Mouse (Mus musculus): ENCODE data around the gene Dct. TPM values are rescaled to one million over a fixed set of nuclear protein-coding genes. Genes with fewer than 3 reads are reported as not detected.

The Dct gene
- 3.1 and 4.9 TPM in 2 replicates for polyA plus RNA-seq (2014; fragmentation: Nextera tagmentation; extraction: Ambion mirVana)

GRCm38 (mm10) chr14:118051975-118052630, at the start of gene Dct:
Gene Dct, minus strand, starts transcription at chr14:118052244.
- H3K9ac ChIP-seq (ENCODE audit: low read depth, low read length), result no peak within 1 kb of the TSS
- H3K9me3 ChIP-seq (ENCODE audit: control insufficient read depth, low read length), result no peaks in the 10 kb centered on the region
- peak; percentile 92 for ATAC-seq (ENCODE audit: low FRiP score)
- peak; percentile 35 for DNase-seq (ENCODE audit: low spot score)
- WGBS, result 41% methylated on average over 11 of the region's 13 CpGs
- H3K4me3 ChIP-seq (ENCODE audit: low read depth, low read length), result no peak within 1 kb of the TSS
- H3K4me2 ChIP-seq (replicated peaks; ENCODE audit: low read depth, low read length), result no peak within 1 kb of the TSS
- H3K36me3 ChIP-seq (ENCODE audit: control insufficient read depth, insufficient read depth, low read length), result no peaks in the 10 kb centered on the region
- peaks cover 3% of the 10 kb centered on the region; the same call in 1 of the 2 replicates for H3K4me1 ChIP-seq (replicated peaks; ENCODE audit: control insufficient read depth, insufficient read depth, low read length)
- H3K27ac ChIP-seq (ENCODE audit: low read depth, low read length), result no peak within 1 kb of the TSS
- peaks cover 9% of the 10 kb centered on the region; the same call in 1 of the 2 replicates for H3K27me3 ChIP-seq (ENCODE audit: control insufficient read depth, insufficient read depth, low read length)

DNA sequence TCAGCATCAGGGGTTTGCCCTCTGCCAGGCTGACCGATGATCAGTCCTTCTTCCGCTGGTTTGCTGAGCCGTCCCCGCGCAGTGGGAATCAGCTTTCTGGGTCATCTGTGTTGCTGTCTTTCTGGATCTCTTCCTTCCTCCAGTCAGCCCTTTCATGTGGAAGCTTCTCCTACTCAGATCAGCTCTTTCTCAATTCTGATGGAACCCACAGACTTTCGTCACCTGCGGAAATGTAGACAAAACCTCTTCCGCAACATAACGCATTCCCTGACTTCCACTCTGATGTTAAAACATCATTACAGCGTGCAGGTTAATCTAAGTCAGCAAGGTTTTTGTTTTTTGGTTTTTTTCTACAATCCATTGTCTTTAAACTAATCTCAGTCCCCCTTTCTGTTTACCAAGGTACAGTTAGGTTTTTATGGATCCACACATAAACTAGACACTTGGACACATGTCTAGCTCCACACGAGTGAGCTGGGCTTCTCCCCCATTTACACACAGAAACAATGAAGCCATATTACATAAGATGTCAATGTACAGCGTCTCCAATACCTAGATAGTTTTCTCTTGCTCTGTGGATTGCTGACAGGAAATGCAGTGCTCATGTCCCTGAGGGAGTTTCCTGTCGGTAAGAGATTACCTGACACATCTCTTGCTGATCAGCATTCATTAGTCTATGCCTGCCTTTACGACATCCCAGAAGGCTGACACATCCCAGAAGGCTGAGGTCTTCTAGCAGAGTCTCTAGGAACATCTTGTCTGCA, 49.4 kb upstream of the Dct start:
- Histone ChIP-seq H3K36me3 (ENCODE audit: control insufficient read depth, insufficient read depth, low read length) (no peaks in the 10 kb centered on the region), H3K4me3 (ENCODE audit: low read depth, low read length) (no peak overlapping the region), H3K9me3 (ENCODE audit: control insufficient read depth, low read length) (no peaks in the 10 kb centered on the region), H3K9ac (ENCODE audit: low read depth, low read length) (no peak overlapping the region), H3K27me3 (ENCODE audit: control insufficient read depth, insufficient read depth, low read length) (no peaks in the 10 kb centered on the region), H3K4me1 (replicated peaks; ENCODE audit: control insufficient read depth, insufficient read depth, low read length) (no peaks in the 10 kb centered on the region), H3K27ac (ENCODE audit: low read depth, low read length) (no peak overlapping the region), H3K4me2 (replicated peaks; ENCODE audit: low read depth, low read length) (no peak overlapping the region)
- WGBS, result 84% methylated on average over 14 of the region's 14 CpGs
- DNase-seq (ENCODE audit: low spot score) (no peak), ATAC-seq (ENCODE audit: low FRiP score) (no peak)

- H3K27ac ChIP-seq (ENCODE audit: low read depth, low read length), result no peak overlapping the region
- H3K9ac ChIP-seq (ENCODE audit: low read depth, low read length), result no peak overlapping the region
- no peaks in the 10 kb centered on the region for H3K36me3 ChIP-seq (ENCODE audit: control insufficient read depth, insufficient read depth, low read length)
- DNase-seq (ENCODE audit: low spot score), result no peak
- H3K4me1 ChIP-seq (replicated peaks; ENCODE audit: control insufficient read depth, insufficient read depth, low read length), result no peaks in the 10 kb centered on the region
- WGBS, result 79% methylated on average over 2 of the region's 2 CpGs
- no peak for ATAC-seq (ENCODE audit: low FRiP score)
- H3K27me3 ChIP-seq (ENCODE audit: control insufficient read depth, insufficient read depth, low read length), result no peaks in the 10 kb centered on the region
- H3K4me2 ChIP-seq (replicated peaks; ENCODE audit: low read depth, low read length), result no peak overlapping the region
- H3K9me3 ChIP-seq (ENCODE audit: control insufficient read depth, low read length), result no peaks in the 10 kb centered on the region
- H3K4me3 ChIP-seq (ENCODE audit: low read depth, low read length), result no peak overlapping the region
These were observed 46.2 kb upstream of the Dct start for GRCm38 (mm10) chr14:118098265-118098664.

- ATAC-seq (ENCODE audit: low FRiP score) (peak; percentile 34; the same call in 1 of the 2 replicates), DNase-seq (ENCODE audit: low spot score) (no peak)
- no peaks in the 10 kb centered on the region for H3K9me3 ChIP-seq (ENCODE audit: control insufficient read depth, low read length)
- no peaks in the 10 kb centered on the region for H3K27me3 ChIP-seq (ENCODE audit: control insufficient read depth, insufficient read depth, low read length)
- H3K4me2 ChIP-seq (replicated peaks; ENCODE audit: low read depth, low read length), result peak overlapping the region; percentile 51
- peak overlapping the region; percentile 55 for H3K4me3 ChIP-seq (ENCODE audit: low read depth, low read length)
- 2% methylated on average over 18 of the region's 18 CpGs for WGBS
- peak overlapping the region; percentile 46; the same call in 1 of the 2 replicates for H3K9ac ChIP-seq (ENCODE audit: low read depth, low read length)
- H3K27ac ChIP-seq (ENCODE audit: low read depth, low read length), result no peak overlapping the region
- no peaks in the 10 kb centered on the region for H3K4me1 ChIP-seq (replicated peaks; ENCODE audit: control insufficient read depth, insufficient read depth, low read length)
- no peaks in the 10 kb centered on the region for H3K36me3 ChIP-seq (ENCODE audit: control insufficient read depth, insufficient read depth, low read length)
These were observed 37.9 kb upstream of the Dct start for GRCm38 (mm10) chr14:118089806-118090392.

DNA sequence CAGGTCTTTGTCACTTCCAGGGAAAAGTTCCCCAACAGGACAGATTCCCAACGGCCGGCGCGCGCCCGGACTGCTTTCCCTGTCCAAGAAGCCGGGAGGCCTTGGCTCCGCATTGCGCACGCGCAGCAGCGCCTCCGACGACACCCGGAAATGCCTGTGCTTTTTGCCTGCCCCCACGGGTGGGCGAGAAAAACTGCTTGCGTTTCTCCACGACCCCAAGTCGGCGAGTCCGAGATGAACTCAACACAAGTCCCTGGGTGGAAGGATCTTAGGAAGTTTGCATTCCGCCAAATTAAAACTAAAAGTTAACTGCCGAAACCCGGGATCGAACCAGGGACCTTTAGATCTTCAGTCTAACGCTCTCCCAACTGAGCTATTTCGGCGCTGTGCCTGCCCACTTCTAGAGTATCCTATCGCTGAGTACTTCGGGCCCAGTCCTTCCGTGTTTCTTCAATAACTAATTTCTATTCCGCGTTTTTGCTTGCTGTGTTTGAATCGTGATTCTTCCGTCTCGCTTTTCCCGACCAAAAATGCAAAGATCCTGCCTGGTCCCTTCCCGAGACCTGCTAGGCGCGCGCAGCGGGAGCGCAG, 37.3 kb upstream of the Dct start:
- peak; percentile 81 for ATAC-seq (ENCODE audit: low FRiP score)
- H3K4me2 ChIP-seq (replicated peaks; ENCODE audit: low read depth, low read length), result peak overlapping the region; percentile 51
- no peaks in the 10 kb centered on the region for H3K27me3 ChIP-seq (ENCODE audit: control insufficient read depth, insufficient read depth, low read length)
- under 1% methylated on average over 44 of the region's 44 CpGs for WGBS
- H3K4me3 ChIP-seq (ENCODE audit: low read depth, low read length), result peak overlapping the region; percentile 55
- DNase-seq (ENCODE audit: low spot score), result peak; percentile 95
- H3K9ac ChIP-seq (ENCODE audit: low read depth, low read length), result peak overlapping the region; percentile 61
- no peaks in the 10 kb centered on the region for H3K36me3 ChIP-seq (ENCODE audit: control insufficient read depth, insufficient read depth, low read length)
- H3K4me1 ChIP-seq (replicated peaks; ENCODE audit: control insufficient read depth, insufficient read depth, low read length), result no peaks in the 10 kb centered on the region
- no peaks in the 10 kb centered on the region for H3K9me3 ChIP-seq (ENCODE audit: control insufficient read depth, low read length)
- H3K27ac ChIP-seq (ENCODE audit: low read depth, low read length), result 0 out of 2 replicates have a peak overlapping the region, but pooled peaks have one; percentile 12

- H3K9me3 ChIP-seq (ENCODE audit: control insufficient read depth, low read length), result no peaks in the 10 kb centered on the region
- H3K4me1 ChIP-seq (replicated peaks; ENCODE audit: control insufficient read depth, insufficient read depth, low read length), result no peaks in the 10 kb centered on the region
- 10% methylated on average over 22 of the region's 22 CpGs for WGBS
- H3K36me3 ChIP-seq (ENCODE audit: control insufficient read depth, insufficient read depth, low read length), result no peaks in the 10 kb centered on the region
- H3K9ac ChIP-seq (ENCODE audit: low read depth, low read length), result peak overlapping the region; percentile 61
- peak overlapping the region; percentile 55 for H3K4me3 ChIP-seq (ENCODE audit: low read depth, low read length)
- peak; percentile 61 for DNase-seq (ENCODE audit: low spot score)
- peak; percentile 67 for ATAC-seq (ENCODE audit: low FRiP score)
- H3K27me3 ChIP-seq (ENCODE audit: control insufficient read depth, insufficient read depth, low read length), result no peaks in the 10 kb centered on the region
- 0 out of 2 replicates have a peak overlapping the region, but pooled peaks have one; percentile 12 for H3K27ac ChIP-seq (ENCODE audit: low read depth, low read length)
- peak overlapping the region; percentile 51 for H3K4me2 ChIP-seq (replicated peaks; ENCODE audit: low read depth, low read length)
These were observed 36.6 kb upstream of the Dct start for GRCm38 (mm10) chr14:118088437-118089207.

DNA sequence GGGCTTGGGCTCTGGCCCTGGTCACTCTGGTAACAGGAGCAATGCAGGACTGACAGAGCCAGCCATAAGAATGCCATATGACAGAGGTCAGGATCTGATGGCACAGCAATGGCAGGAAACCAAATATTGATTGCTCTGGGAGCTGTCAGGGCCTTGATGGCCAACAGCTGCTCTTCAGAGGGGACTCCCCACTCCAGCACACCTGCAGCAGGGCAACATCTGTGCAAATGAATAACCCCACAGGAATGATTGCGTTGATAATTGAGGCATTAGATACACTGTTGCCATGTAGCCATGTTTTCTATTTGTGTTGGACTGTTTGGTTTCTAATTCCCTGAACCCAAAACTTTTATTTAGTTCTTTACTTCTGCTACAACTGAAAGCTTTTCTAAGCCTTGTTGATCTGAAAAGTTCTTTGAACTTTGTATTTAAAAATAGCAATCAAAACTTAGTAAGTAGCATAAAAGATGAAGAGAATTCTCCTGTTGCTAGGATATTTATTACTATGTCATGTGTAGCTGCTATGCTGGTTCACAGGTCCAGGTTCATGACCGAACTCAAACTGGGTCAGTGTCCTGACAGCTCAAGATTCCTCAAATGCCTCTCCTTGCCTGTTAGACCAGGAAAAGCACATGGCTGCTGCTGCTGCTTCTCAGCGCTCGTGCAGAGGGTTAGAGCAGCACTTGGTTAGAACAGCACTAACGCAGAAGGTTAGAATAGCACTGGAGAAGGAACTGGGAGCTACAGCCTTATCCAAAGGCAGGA, 34.4 kb upstream of the Dct start:
- WGBS, result 36% methylated on average over 5 of the region's 5 CpGs
- H3K36me3 ChIP-seq (ENCODE audit: control insufficient read depth, insufficient read depth, low read length), result no peaks in the 10 kb centered on the region
- H3K4me3 ChIP-seq (ENCODE audit: low read depth, low read length), result no peak overlapping the region

More for the DNA sequence above, 34.4 kb upstream of the Dct start:
- Histone ChIP-seq H3K27ac (ENCODE audit: low read depth, low read length) (no peak overlapping the region), H3K27me3 (ENCODE audit: control insufficient read depth, insufficient read depth, low read length) (no peaks in the 10 kb centered on the region), H3K9me3 (ENCODE audit: control insufficient read depth, low read length) (no peaks in the 10 kb centered on the region), H3K9ac (ENCODE audit: low read depth, low read length) (no peak overlapping the region), H3K4me1 (replicated peaks; ENCODE audit: control insufficient read depth, insufficient read depth, low read length) (no peaks in the 10 kb centered on the region), H3K4me2 (replicated peaks; ENCODE audit: low read depth, low read length) (no peak overlapping the region)
- DNase-seq (ENCODE audit: low spot score) (no peak), ATAC-seq (ENCODE audit: low FRiP score) (no peak)

Data from hindbrain, embryonic 11.5 days (tissue).